Mouse (Mus musculus) MEL (cell line): Measurements from ENCODE around the gene Kcnc3. TPM values are rescaled to one million over a fixed set of nuclear protein-coding genes. Genes with fewer than 3 reads are reported as not detected.

Experiments used
- DNase-seq: peaks from one replicate; pipeline ENCODE4 v3.0.0; 2011; ENCODE audit warnings: low read depth, low spot score
- H3K27ac ChIP-seq: 2 replicates; pipeline ENCODE4 v1.5.1; 2012; ENCODE audit warnings: low read depth, mild to moderate bottlenecking, control low read depth, low read length, moderate library complexity; ENCODE audit not compliant: control insufficient read depth
- H3K27me3 ChIP-seq, 2 experiments: fragments of 150-350 bp in 1 of 2; sonication (generic) in 1 of 2; 2 replicates each; pipeline ENCODE4 v1.6.1; 2012; ENCODE audit warnings: low read length in 2 of 2, mild to moderate bottlenecking in 2 of 2, improper control_type of control experiment in 1 of 2, moderate library complexity in 1 of 2; ENCODE audit not compliant: insufficient read depth in 2 of 2, control insufficient read depth in 1 of 2
- H3K36me3 ChIP-seq, 2 experiments: 2 replicates each; pipeline ENCODE4 v1.6.1; 2012 to 2014; ENCODE audit warnings: low read length in 2 of 2, improper control_type of control experiment in 1 of 2, inconsistent platforms in 1 of 2, mild to moderate bottlenecking in 1 of 2; ENCODE audit not compliant: insufficient read depth in 2 of 2, control insufficient read depth in 1 of 2
- H3K4me1 ChIP-seq, 2 experiments: fragments of 150-350 bp in 1 of 2; sonication (generic) in 1 of 2; 2 replicates each; pipeline ENCODE4 v1.6.1; 2012; ENCODE audit warnings: low read length in 2 of 2, improper control_type of control experiment in 1 of 2, mild to moderate bottlenecking in 1 of 2; ENCODE audit not compliant: insufficient read depth in 2 of 2, control insufficient read depth in 1 of 2
- H3K4me3 ChIP-seq, 2 experiments: fragments of 150-350 bp in 1 of 2; sonication (generic) in 1 of 2; 2 replicates each; pipeline ENCODE4 v1.5.1; 2012; ENCODE audit warnings: low read depth in 2 of 2, low read length in 2 of 2, mild to moderate bottlenecking in 2 of 2, moderate library complexity in 2 of 2, control low read depth in 1 of 2, improper control_type of control experiment in 1 of 2; ENCODE audit not compliant: control insufficient read depth in 1 of 2, insufficient read depth in 1 of 2
- H3K79me2 ChIP-seq: 2 replicates; pipeline ENCODE4 v1.6.1; 2012; ENCODE audit warnings: mild to moderate bottlenecking, low read length, moderate library complexity; ENCODE audit not compliant: control insufficient read depth, poor library complexity, insufficient read depth
- H3K9ac ChIP-seq: 2 replicates; pipeline ENCODE4 v1.6.1; 2012; ENCODE audit warnings: low read depth, mild to moderate bottlenecking, control low read depth, low read length, moderate library complexity; ENCODE audit not compliant: control insufficient read depth, poor library complexity, severe bottlenecking
- H3K9me3 ChIP-seq: fragments of 150-350 bp; sonication (generic); replicated peaks from 2 replicates; pipeline ENCODE4 v1.6.1; 2012; ENCODE audit warnings: mild to moderate bottlenecking, low read length, improper control_type of control experiment, moderate library complexity; ENCODE audit not compliant: insufficient read depth
- CHD1 ChIP-seq: IDR thresholded peaks from 2 replicates; pipeline ENCODE4 v1.6.1; 2012; ENCODE audit warnings: low read depth, mild to moderate bottlenecking, inconsistent platforms, low read length, improper control_type of control experiment
- CHD2 ChIP-seq: IDR thresholded peaks from 2 replicates; pipeline ENCODE4 v1.6.1; 2011; ENCODE audit warnings: low read length, improper control_type of control experiment
- ELF1 ChIP-seq: IDR thresholded peaks from 2 replicates; pipeline ENCODE4 v1.6.1; 2014; ENCODE audit warnings: low read depth, mild to moderate bottlenecking, inconsistent platforms, low read length, improper control_type of control experiment, moderate library complexity
- HCFC1 ChIP-seq: IDR thresholded peaks from 2 replicates; pipeline ENCODE4 v1.6.1; 2012; ENCODE audit warnings: low read depth, mild to moderate bottlenecking, inconsistent platforms, low read length, improper control_type of control experiment, moderate library complexity
- MAFK ChIP-seq: IDR thresholded peaks from 2 replicates; pipeline ENCODE4 v1.6.1; 2011; ENCODE audit warnings: low read depth, mild to moderate bottlenecking, low read length, improper control_type of control experiment, borderline replicate concordance
- MAZ ChIP-seq: IDR thresholded peaks from 2 replicates; pipeline ENCODE4 v1.6.1; 2012; ENCODE audit warnings: low read depth, mild to moderate bottlenecking, inconsistent platforms, low read length, improper control_type of control experiment
- MEF2A ChIP-seq: IDR thresholded peaks from 2 replicates; pipeline ENCODE4 v1.6.1; 2014; ENCODE audit warnings: low read depth, mild to moderate bottlenecking, inconsistent platforms, low read length, improper control_type of control experiment; ENCODE audit not compliant: poor library complexity, insufficient replicate concordance, severe bottlenecking; ENCODE audit errors: extremely low read depth
- MXI1 ChIP-seq: IDR thresholded peaks from 2 replicates; pipeline ENCODE4 v1.6.1; 2011; ENCODE audit warnings: mild to moderate bottlenecking, low read depth, low read length, improper control_type of control experiment
- MYB ChIP-seq: IDR thresholded peaks from 2 replicates; pipeline ENCODE4 v1.6.1; 2011; ENCODE audit warnings: mild to moderate bottlenecking, low read depth, low read length, improper control_type of control experiment
- MYC ChIP-seq: IDR thresholded peaks from 2 replicates; pipeline ENCODE4 v1.6.1; 2011; ENCODE audit warnings: low read depth, mild to moderate bottlenecking, low read length, improper control_type of control experiment, moderate library complexity
- NELFE ChIP-seq: IDR thresholded peaks from 2 replicates; pipeline ENCODE4 v1.6.1; 2011; ENCODE audit warnings: low read depth, low read length, improper control_type of control experiment
- POLR2A ChIP-seq, 2 experiments: IDR thresholded peaks; 2 replicates each; pipeline ENCODE4 v1.6.1; 2011 to 2012; ENCODE audit warnings: low read length in 2 of 2, mild to moderate bottlenecking in 2 of 2, control low read depth in 1 of 2, improper control_type of control experiment in 1 of 2, low read depth in 1 of 2, moderate library complexity in 1 of 2; ENCODE audit not compliant: control insufficient read depth in 1 of 2, insufficient read depth in 1 of 2, poor library complexity in 1 of 2
- POLR2AphosphoS5 ChIP-seq: IDR thresholded peaks from 2 replicates; pipeline ENCODE4 v1.6.1; 2012; ENCODE audit warnings: low read depth, borderline replicate concordance, mild to moderate bottlenecking, inconsistent platforms, low read length, moderate library complexity, mixed read lengths
- RAD21 ChIP-seq: IDR thresholded peaks from 2 replicates; pipeline ENCODE4 v1.6.1; 2011; ENCODE audit warnings: mild to moderate bottlenecking, low read depth, low read length, improper control_type of control experiment
- SMC3 ChIP-seq: IDR thresholded peaks from 2 replicates; pipeline ENCODE4 v1.6.1; 2011; ENCODE audit warnings: low read depth, low read length, improper control_type of control experiment
- TAL1 ChIP-seq: IDR thresholded peaks from 2 replicates; pipeline ENCODE4 v1.6.1; 2012; ENCODE audit warnings: mild to moderate bottlenecking, inconsistent platforms, low read length, moderate library complexity, mixed read lengths
- TBP ChIP-seq: IDR thresholded peaks from 2 replicates; pipeline ENCODE4 v1.8.0; 2011; ENCODE audit warnings: low read depth, low read length, improper control_type of control experiment
- TCF12 ChIP-seq: IDR thresholded peaks from 2 replicates; pipeline ENCODE4 v1.6.1; 2014; ENCODE audit warnings: low read depth, mild to moderate bottlenecking, inconsistent platforms, low read length, improper control_type of control experiment, moderate library complexity
- USF1 ChIP-seq: IDR thresholded peaks from 2 replicates; pipeline ENCODE4 v1.6.1; 2014; ENCODE audit warnings: low read depth, mild to moderate bottlenecking, inconsistent platforms, low read length, improper control_type of control experiment, moderate library complexity
- ZMIZ1 ChIP-seq: IDR thresholded peaks from 2 replicates; pipeline ENCODE4 v1.6.1; 2012; ENCODE audit warnings: low read depth, mild to moderate bottlenecking, inconsistent platforms, low read length, improper control_type of control experiment, moderate library complexity
- ZNF384 ChIP-seq: IDR thresholded peaks from 2 replicates; pipeline ENCODE4 v1.6.1; 2012; ENCODE audit warnings: low read depth, mild to moderate bottlenecking, inconsistent platforms, low read length, improper control_type of control experiment
- polyA plus RNA-seq, 2 experiments: library from polyadenylated mRNA; stranded (reverse) in 1 of 2; unstranded in 1 of 2; fragments of >175 nt in 1 of 2; fragments of >200 nt in 1 of 2; gene quantifications; 2 replicates each; pipeline versions ENCODE4 v1.2.1 to v1.2.4; 2012; ENCODE audit warnings: low replicate concordance in 2 of 2, low read depth in 1 of 2; ENCODE audit not compliant: insufficient read length in 2 of 2, insufficient read depth in 1 of 2, missing spikeins in 1 of 2
- total RNA-seq: library from RNA; depleted of rRNA; stranded (reverse); fragments of 300-350 nt; gene quantifications from 2 replicates; pipeline ENCODE4 v1.2.3, GENCODE M21; 2012

Kcnc3 gene
- total and polyA plus RNA-seq, 3 experiments: not detected

DNA sequence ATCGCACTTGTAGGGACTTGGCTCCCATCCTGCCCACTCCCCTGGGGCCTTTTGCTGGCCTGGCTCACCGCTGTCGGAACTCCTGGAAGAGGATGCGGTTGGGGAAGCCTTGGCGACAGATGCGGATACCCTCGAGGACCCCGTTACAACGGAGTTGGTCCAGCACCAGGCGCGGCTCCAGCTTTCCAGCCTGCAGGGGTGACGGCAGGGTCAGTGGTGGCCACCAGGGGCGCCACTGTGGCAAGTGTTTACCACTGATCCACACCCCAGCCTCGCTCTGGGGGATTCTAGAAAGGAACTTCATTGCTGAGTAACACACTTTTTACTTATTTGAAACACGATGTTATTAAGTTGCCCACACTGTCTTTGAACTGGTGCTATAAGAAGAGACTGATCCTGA, 42.9 kb downstream of the Kcnc3 start:
- H3K36me3 ChIP-seq: no peaks in the 10 kb centered on the region
- no peak for DNase-seq
- no peak overlapping the region for H3K4me3 ChIP-seq
- H3K79me2 ChIP-seq: no peaks in the 10 kb centered on the region
- H3K27me3 ChIP-seq: no peaks in the 10 kb centered on the region
- no peaks in the 10 kb centered on the region for H3K9me3 ChIP-seq
- H3K27ac ChIP-seq: no peak overlapping the region
- TF ChIP-seq HCFC1 (no peak), POLR2AphosphoS5 (no peak), MYB (no peak), CHD1 (no peak), ZNF384 (no peak), MYC (no peak), ELF1 (no peak), USF1 (no peak), POLR2A (IDR thresholded peaks at IDR 0.05; ENCODE audit: control insufficient read depth in 1 of 2, insufficient read depth in 1 of 2, low read depth in 1 of 2, low read length in 2 of 2, poor library complexity in 1 of 2) (no peak), NELFE (no peak)
- TF ChIP-seq, all 39 proteins: peak for 0
- no peak overlapping the region for H3K9ac ChIP-seq
- H3K4me1 ChIP-seq: no peaks in the 10 kb centered on the region

DNA sequence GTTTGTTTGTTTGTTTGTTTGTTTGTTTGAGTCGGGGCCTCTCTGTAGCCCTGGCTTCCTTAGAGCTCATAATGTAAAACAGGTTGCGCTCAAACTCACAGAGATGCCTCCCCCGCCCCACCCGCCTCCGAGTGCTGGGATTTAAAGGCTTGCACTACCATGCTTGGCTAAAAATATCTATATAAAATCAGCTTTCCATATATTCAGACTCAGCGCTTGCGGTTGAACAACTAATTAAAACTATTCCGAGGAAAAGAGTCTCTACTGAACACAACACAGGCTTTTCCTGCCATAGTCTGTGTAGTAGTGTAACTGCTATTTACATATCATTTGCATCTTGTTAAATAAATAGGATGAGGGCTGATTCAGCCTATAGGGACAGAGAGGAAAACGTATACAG, 46.2 kb downstream of the Kcnc3 start:
- Histone ChIP-seq H3K9me3 (no peaks in the 10 kb centered on the region), H3K27ac (no peak overlapping the region), H3K9ac (no peak overlapping the region), H3K36me3 (no peaks in the 10 kb centered on the region), H3K27me3 (no peaks in the 10 kb centered on the region), H3K4me1 (no peaks in the 10 kb centered on the region), H3K4me3 (no peak overlapping the region), H3K79me2 (no peaks in the 10 kb centered on the region)
- no peak for TF ChIP-seq TCF12
- TF ChIP-seq USF1: no peak
- no peak for TF ChIP-seq CHD1
- no peak for TF ChIP-seq NELFE
- no peak for TF ChIP-seq MAFK
- TF ChIP-seq ELF1: no peak
- no peak for TF ChIP-seq CHD2
- no peak for TF ChIP-seq TAL1
- no peak for TF ChIP-seq MYC
- no peak for TF ChIP-seq POLR2A (IDR thresholded peaks at IDR 0.05; ENCODE audit: control insufficient read depth in 1 of 2, insufficient read depth in 1 of 2, low read depth in 1 of 2, low read length in 2 of 2, poor library complexity in 1 of 2)
- TF ChIP-seq ZMIZ1: no peak
- no peak for TF ChIP-seq MAZ
- TF ChIP-seq MXI1: no peak
- TF ChIP-seq MEF2A: no peak
- TF ChIP-seq RAD21: no peak
- no peak for TF ChIP-seq TBP
- TF ChIP-seq MYB: no peak
- no peak for TF ChIP-seq SMC3
- DNase-seq: no peak
